Mouse (Mus musculus): ENCODE results near the gene Copb1. TPM values are rescaled to one million over a fixed set of nuclear protein-coding genes. Genes with fewer than 3 reads are reported as not detected.
A peak's percentile ranks its signal among the peaks of the same experiment; 100 is the strongest.

The Copb1 gene
- polyA plus RNA-seq, 1 experiment from 2014 or later, result 126 TPM

DNA sequence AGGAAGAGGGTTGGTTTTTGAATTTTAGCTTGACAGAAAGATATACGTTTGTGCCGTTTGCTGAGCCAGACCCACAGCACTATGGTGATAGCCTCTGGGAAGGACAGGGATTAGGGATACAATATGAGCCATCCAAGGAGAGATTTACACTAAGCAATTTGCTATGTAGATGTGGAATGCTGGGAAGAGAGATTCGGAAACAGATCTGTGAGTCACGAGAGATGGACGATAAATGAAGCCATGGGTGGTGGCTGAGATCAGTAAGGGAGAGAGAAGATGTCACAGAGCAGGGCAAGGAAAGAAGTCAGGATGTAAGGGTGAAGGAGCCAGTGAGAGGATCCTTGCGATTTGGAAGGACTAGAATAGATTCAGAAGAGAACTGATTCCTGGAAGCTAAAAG, 71.1 kb downstream of the Copb1 start:
- ATAC-seq (ENCODE audit: low read depth), result no peak
- H3K36me3 ChIP-seq (ENCODE audit: control insufficient read depth, insufficient read depth, low read length), result no peaks in the 10 kb centered on the region
- no peak overlapping the region for H3K9ac ChIP-seq (ENCODE audit: low read length)
- H3K27ac ChIP-seq (ENCODE audit: low read length), result no peak overlapping the region
- 68% methylated on average over 6 of the region's 6 CpGs for whole genome bisulfite sequencing
- H3K4me2 ChIP-seq (ENCODE audit: low read depth, low read length), result no peak overlapping the region
- H3K9me3 ChIP-seq (ENCODE audit: control insufficient read depth, low read length), result no peaks in the 10 kb centered on the region
- H3K27me3 ChIP-seq (ENCODE audit: control insufficient read depth, insufficient read depth, low read depth, low read length), result no peaks in the 10 kb centered on the region
- peaks cover 9% of the 10 kb centered on the region for H3K4me1 ChIP-seq (replicated peaks; ENCODE audit: control insufficient read depth, insufficient read depth, low read length)
- H3K4me3 ChIP-seq (ENCODE audit: low read length), result no peak overlapping the region

DNA sequence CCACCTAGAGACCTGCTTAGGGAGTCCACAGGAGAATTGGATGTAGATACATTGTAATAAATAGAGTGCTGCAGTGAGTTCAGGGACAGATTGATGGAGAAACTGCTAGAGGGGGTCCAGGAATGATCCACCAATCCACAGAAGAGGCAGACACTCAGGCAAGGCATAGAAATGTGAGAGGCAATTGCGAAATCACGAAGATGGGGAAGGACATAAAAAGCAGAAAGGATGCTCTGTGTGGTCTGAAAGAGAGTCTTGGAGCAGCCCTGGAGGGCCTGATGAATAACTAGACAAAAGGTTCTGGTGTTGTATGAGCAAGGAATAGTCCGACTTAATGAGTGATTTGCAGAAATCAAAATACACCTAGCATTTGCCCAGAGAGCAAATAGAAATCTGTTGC, 71.8 kb downstream of the Copb1 start:
- 76% methylated on average over 3 of the region's 3 CpGs for WGBS
- Histone ChIP-seq H3K27me3 (ENCODE audit: control insufficient read depth, insufficient read depth, low read depth, low read length) (no peaks in the 10 kb centered on the region), H3K4me1 (replicated peaks; ENCODE audit: control insufficient read depth, insufficient read depth, low read length) (peaks cover 9% of the 10 kb centered on the region), H3K4me3 (ENCODE audit: low read length) (no peak overlapping the region), H3K4me2 (ENCODE audit: low read depth, low read length) (no peak overlapping the region), H3K9me3 (ENCODE audit: control insufficient read depth, low read length) (no peaks in the 10 kb centered on the region), H3K27ac (ENCODE audit: low read length) (no peak overlapping the region), H3K36me3 (ENCODE audit: control insufficient read depth, insufficient read depth, low read length) (no peaks in the 10 kb centered on the region), H3K9ac (ENCODE audit: low read length) (no peak overlapping the region)
- ATAC-seq (ENCODE audit: low read depth), result no peak

DNA sequence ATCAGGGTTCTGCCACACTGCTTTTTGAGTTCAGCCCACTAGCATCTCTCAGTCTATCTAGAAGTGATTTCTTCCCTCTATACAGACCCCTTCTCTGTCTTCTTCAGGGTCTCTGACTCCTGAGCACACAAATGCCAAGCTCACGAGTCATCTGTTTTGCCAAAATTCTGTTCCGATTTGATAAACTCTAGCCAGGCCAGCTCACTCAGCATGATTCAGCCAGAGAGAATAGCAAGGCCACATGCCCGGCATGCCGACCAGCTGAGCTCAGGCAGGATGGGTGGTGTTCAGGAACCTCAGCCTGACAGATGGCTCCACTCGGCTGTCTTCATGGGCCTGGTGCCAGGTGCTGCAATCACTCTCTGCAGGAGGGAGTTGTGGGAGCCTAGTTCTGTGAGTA, 73.1 kb downstream of the Copb1 start:
- Histone ChIP-seq H3K9me3 (ENCODE audit: control insufficient read depth, low read length) (no peaks in the 10 kb centered on the region), H3K4me1 (replicated peaks; ENCODE audit: control insufficient read depth, insufficient read depth, low read length) (peaks cover 9% of the 10 kb centered on the region), H3K27me3 (ENCODE audit: control insufficient read depth, insufficient read depth, low read depth, low read length) (no peaks in the 10 kb centered on the region), H3K36me3 (ENCODE audit: control insufficient read depth, insufficient read depth, low read length) (no peaks in the 10 kb centered on the region), H3K9ac (ENCODE audit: low read length) (no peak overlapping the region), H3K4me2 (ENCODE audit: low read depth, low read length) (no peak overlapping the region), H3K4me3 (ENCODE audit: low read length) (no peak overlapping the region), H3K27ac (ENCODE audit: low read length) (peak overlapping the region; percentile 56)
- WGBS, result 10% methylated on average over 5 of the region's 5 CpGs
- peak; percentile 97 for ATAC-seq (ENCODE audit: low read depth)

DNA sequence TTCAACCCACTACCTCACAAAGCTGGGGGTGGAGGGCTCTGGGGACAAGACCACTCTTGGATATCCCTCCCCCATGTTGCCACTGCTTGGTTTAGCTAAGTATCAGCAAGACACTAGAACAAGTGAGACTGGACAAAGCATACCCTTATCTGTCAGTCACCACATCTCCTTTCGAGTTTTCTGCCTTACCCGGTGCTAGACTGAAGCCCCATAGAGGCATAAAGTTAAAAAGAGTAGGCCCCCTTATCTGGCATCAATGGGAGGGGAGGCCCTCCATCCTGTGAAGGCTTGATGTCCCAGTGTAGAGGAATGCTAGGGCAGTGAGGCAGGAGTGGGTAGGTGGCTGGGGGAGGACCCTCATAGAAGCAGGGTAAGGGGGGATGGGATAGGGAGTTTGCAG, 77.9 kb downstream of the Copb1 start:
- Histone ChIP-seq H3K4me1 (replicated peaks; ENCODE audit: control insufficient read depth, insufficient read depth, low read length) (peaks cover 9% of the 10 kb centered on the region), H3K9ac (ENCODE audit: low read length) (no peak overlapping the region), H3K27me3 (ENCODE audit: control insufficient read depth, insufficient read depth, low read depth, low read length) (no peaks in the 10 kb centered on the region), H3K27ac (ENCODE audit: low read length) (no peak overlapping the region), H3K4me3 (ENCODE audit: low read length) (no peak overlapping the region), H3K9me3 (ENCODE audit: control insufficient read depth, low read length) (no peaks in the 10 kb centered on the region), H3K4me2 (ENCODE audit: low read depth, low read length) (no peak overlapping the region), H3K36me3 (ENCODE audit: control insufficient read depth, insufficient read depth, low read length) (no peaks in the 10 kb centered on the region)
- no peak for ATAC-seq (ENCODE audit: low read depth)
- 72% methylated on average over 2 of the region's 2 CpGs for WGBS

DNA sequence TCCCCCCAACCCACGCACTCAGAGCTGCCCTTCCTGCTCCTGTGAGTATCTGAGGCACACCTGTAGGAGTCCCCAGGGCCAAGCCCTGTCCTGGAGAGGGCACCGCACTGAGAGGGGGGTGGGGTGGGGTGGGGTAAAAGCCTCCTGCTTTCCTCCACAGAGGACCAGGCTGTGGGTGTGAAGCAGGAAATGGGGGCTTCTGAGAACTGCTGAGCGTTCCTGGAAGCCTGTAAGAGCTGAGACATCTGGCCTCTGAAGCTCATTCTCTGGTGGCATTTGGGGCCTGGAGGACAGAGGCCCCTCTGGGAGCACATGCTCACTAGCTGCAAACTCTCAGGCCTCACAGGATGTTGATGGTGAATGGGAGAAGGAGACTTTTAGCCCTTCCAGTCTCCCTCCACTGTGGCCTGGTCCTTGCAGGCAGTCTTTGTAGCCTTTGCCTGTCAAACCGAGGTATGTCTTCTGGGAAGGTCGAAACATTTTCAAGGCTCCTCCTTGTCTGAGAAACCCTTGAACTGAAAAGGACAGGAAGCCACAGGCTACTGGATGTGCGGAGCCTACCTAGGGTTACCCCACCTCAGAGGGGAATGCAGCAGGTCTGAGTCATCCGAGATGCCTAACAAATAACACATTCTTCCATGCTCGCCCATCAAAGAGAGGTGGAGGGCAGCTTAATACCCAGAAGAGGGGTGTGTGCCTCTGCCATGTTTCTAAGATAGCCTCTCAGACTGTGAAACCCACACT, 83.0 kb downstream of the Copb1 start:
- WGBS, result 31% methylated on average over 8 of the region's 8 CpGs
- Histone ChIP-seq H3K36me3 (ENCODE audit: control insufficient read depth, insufficient read depth, low read length) (no peaks in the 10 kb centered on the region), H3K4me2 (ENCODE audit: low read depth, low read length) (no peak overlapping the region), H3K4me1 (replicated peaks; ENCODE audit: control insufficient read depth, insufficient read depth, low read length) (peaks cover 16% of the 10 kb centered on the region), H3K4me3 (ENCODE audit: low read length) (no peak overlapping the region), H3K9me3 (ENCODE audit: control insufficient read depth, low read length) (no peaks in the 10 kb centered on the region), H3K9ac (ENCODE audit: low read length) (no peak overlapping the region), H3K27me3 (ENCODE audit: control insufficient read depth, insufficient read depth, low read depth, low read length) (no peaks in the 10 kb centered on the region), H3K27ac (ENCODE audit: low read length) (peak overlapping the region; percentile 69)
- ATAC-seq (ENCODE audit: low read depth), result peak; percentile 77

DNA sequence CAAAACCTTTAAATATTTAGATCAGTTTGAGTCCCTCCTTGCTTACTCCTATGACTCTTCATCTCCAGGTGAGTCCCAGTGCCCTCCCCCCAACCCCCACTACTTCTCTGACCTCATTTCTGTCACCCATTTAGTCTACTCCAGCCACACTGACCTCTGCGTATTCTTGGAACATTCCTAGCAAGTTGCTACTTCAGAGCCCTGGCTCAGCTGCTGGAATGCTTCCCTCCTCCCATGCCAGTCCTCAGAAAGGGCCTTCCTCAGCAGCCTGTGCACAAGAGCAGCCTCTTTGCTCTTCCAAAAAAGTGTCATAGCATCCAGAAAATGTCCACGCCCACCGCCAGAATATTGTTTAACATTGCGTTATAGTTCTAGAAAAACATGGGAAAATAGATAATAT, 84.5 kb downstream of the Copb1 start:
- H3K36me3 ChIP-seq (ENCODE audit: control insufficient read depth, insufficient read depth, low read length), result no peaks in the 10 kb centered on the region
- H3K4me1 ChIP-seq (replicated peaks; ENCODE audit: control insufficient read depth, insufficient read depth, low read length), result peaks cover 16% of the 10 kb centered on the region
- no peaks in the 10 kb centered on the region for H3K9me3 ChIP-seq (ENCODE audit: control insufficient read depth, low read length)
- no peak overlapping the region for H3K4me3 ChIP-seq (ENCODE audit: low read length)
- WGBS, result 57% methylated on average over 4 of the region's 4 CpGs
- H3K27ac ChIP-seq (ENCODE audit: low read length), result no peak overlapping the region
- no peaks in the 10 kb centered on the region for H3K27me3 ChIP-seq (ENCODE audit: control insufficient read depth, insufficient read depth, low read depth, low read length)
- H3K9ac ChIP-seq (ENCODE audit: low read length), result no peak overlapping the region
- peak; percentile 75 for ATAC-seq (ENCODE audit: low read depth)
- no peak overlapping the region for H3K4me2 ChIP-seq (ENCODE audit: low read depth, low read length)

DNA sequence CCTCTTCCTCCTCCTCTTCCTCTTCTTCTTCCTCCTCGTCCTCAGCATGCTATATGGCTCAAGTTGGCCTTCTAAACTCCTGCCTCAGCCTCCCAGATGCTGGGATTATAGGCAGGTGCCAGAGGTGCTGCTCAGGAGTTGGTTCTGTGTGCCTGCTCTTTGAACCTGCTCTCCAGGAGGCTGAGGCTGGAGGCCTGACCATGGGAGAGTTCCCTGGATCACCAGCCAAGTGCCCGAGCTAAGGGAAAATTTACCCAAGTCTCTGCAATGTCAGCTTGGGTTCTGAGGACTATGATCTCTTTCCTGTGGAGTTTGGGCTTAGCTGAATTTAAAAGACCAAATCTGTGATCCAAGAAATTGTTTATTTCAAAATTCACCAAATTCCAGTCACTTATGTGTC, 85.1 kb downstream of the Copb1 start:
- H3K27ac ChIP-seq (ENCODE audit: low read length), result no peak overlapping the region
- no peak overlapping the region for H3K4me2 ChIP-seq (ENCODE audit: low read depth, low read length)
- no peaks in the 10 kb centered on the region for H3K9me3 ChIP-seq (ENCODE audit: control insufficient read depth, low read length)
- no peaks in the 10 kb centered on the region for H3K27me3 ChIP-seq (ENCODE audit: control insufficient read depth, insufficient read depth, low read depth, low read length)
- no peak for ATAC-seq (ENCODE audit: low read depth)
- H3K4me3 ChIP-seq (ENCODE audit: low read length), result no peak overlapping the region
- no peak overlapping the region for H3K9ac ChIP-seq (ENCODE audit: low read length)
- H3K36me3 ChIP-seq (ENCODE audit: control insufficient read depth, insufficient read depth, low read length), result no peaks in the 10 kb centered on the region
- H3K4me1 ChIP-seq (replicated peaks; ENCODE audit: control insufficient read depth, insufficient read depth, low read length), result peaks cover 16% of the 10 kb centered on the region
- WGBS, result 65% methylated on average over 2 of the region's 2 CpGs

Other genes starting within 250 kb of the Copb1 start
- 40.1 and 45.1 TPM in 2 replicates for gene Rras2, start 136.9 kb downstream of the Copb1 start, polyA plus RNA-seq (2015; fragmentation: Nextera tagmentation; extraction: Ambion mirVana)
- gene Psma1, start 21.4 kb upstream of the Copb1 start, polyA plus RNA-seq (2015; fragmentation: Nextera tagmentation; extraction: Ambion mirVana), result 393 and 421 TPM in 2 replicates
- gene Pde3b, start 160.6 kb upstream of the Copb1 start, polyA plus RNA-seq (2015; fragmentation: Nextera tagmentation; extraction: Ambion mirVana), result 3.2 and 3.9 TPM in 2 replicates

Data from lung, embryonic 16.5 days (tissue).